Mouse (Mus musculus) brain, embryonic 14.5 days (tissue): ENCODE measurements at regions not wholly inside any gene's neighbourhood (a gene's known extent, or its start where the extent isn't known, plus 50 kb on each side); places are given as distances from the start of the nearest gene placed in this dataset.

Source experiments
- CTCF ChIP-seq: fragments of 200-500 bp; IDR thresholded peaks from 2 replicates; pipeline ENCODE4 v1.5.1; 2012; ENCODE audit warnings: inconsistent platforms, mild to moderate bottlenecking, moderate library complexity, borderline replicate concordance; ENCODE audit not compliant: insufficient read depth, insufficient read length; ENCODE audit errors: extremely low read depth
- POLR2A ChIP-seq: fragments of 200-500 bp; IDR thresholded peaks from 2 replicates; pipeline ENCODE4 v1.6.1; 2012; ENCODE audit warnings: mild to moderate bottlenecking, inconsistent platforms, borderline replicate concordance; ENCODE audit not compliant: poor library complexity, insufficient read depth, insufficient read length, severe bottlenecking; ENCODE audit errors: extremely low read depth

DNA sequence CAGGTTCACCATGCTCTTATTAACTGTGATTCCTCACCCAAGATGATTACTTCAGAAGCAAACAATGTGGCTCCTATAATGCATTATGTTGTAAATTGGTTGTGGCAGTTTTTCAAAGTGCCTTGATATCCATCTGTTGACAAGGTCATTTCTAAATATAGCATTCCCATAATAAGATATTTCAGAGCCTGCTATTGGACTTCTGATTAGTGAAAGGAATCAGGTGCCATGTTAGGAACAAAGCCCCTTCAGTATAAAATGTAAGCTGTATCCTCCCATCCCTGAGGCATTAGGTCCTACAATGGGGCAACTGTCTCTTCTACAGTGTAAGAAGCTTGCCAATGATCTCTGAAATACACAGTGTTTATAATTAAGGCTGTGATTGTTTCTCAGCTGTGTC, 130.2 kb upstream of the Tmeff2 start:
- TF ChIP-seq CTCF, result no peak
- no peak for TF ChIP-seq POLR2A
